Mouse (Mus musculus) testis, adult 2 months (tissue): ENCODE measurements around the gene Abhd2. TPM values are rescaled to one million over a fixed set of nuclear protein-coding genes. Genes with fewer than 3 reads are reported as not detected.

Experiments
- H3K27ac ChIP-seq: fragments of 200-500 bp; 2 replicates; pipeline ENCODE4 v1.5.1; 2012; ENCODE audit warnings: low read depth, low read length; ENCODE audit not compliant: control insufficient read depth, insufficient read depth
- H3K27me3 ChIP-seq: fragments of 200-500 bp; 2 replicates; pipeline ENCODE4 v1.6.1; 2012; ENCODE audit warnings: mild to moderate bottlenecking, low read length, moderate library complexity; ENCODE audit not compliant: control insufficient read depth, insufficient read depth
- H3K36me3 ChIP-seq: fragments of 200-500 bp; 2 replicates; pipeline ENCODE4 v1.6.1; 2012; ENCODE audit warnings: mild to moderate bottlenecking, low read length; ENCODE audit not compliant: control insufficient read depth, insufficient read depth
- H3K4me1 ChIP-seq: fragments of 200-500 bp; 2 replicates; pipeline ENCODE4 v1.6.1; 2012; ENCODE audit warnings: low read length; ENCODE audit not compliant: control insufficient read depth, insufficient read depth
- H3K4me3 ChIP-seq: fragments of 200-500 bp; 2 replicates; pipeline ENCODE4 v1.5.1; 2012; ENCODE audit warnings: low read depth, mild to moderate bottlenecking, low read length, moderate library complexity, mixed read lengths; ENCODE audit not compliant: control insufficient read depth
- CTCF ChIP-seq: fragments of 200-500 bp; IDR thresholded peaks from 2 replicates; pipeline ENCODE4 v1.5.1; 2012; ENCODE audit warnings: low read depth, mild to moderate bottlenecking, inconsistent platforms, low read length, moderate library complexity; ENCODE audit not compliant: control insufficient read depth, insufficient read depth, insufficient replicate concordance
- POLR2A ChIP-seq: fragments of 200-500 bp; IDR thresholded peaks from 2 replicates; pipeline ENCODE4 v1.6.1; 2012; ENCODE audit warnings: low read depth, mild to moderate bottlenecking, inconsistent platforms, low read length, moderate library complexity; ENCODE audit not compliant: control insufficient read depth
- polyA plus RNA-seq: library from polyadenylated mRNA; depleted of rRNA; stranded (reverse); fragments of >200 nt; gene quantifications from 2 replicates; pipeline ENCODE4 v1.2.3, GENCODE M21; 2012

The Abhd2 gene
- polyA plus RNA-seq, 1 experiment, result 50.3 TPM

GRCm38 (mm10) chr7:79349738-79350386 lies 76.9 kb downstream of the Abhd2 start:
- Histone ChIP-seq H3K4me1 (peaks cover 2% of the 10 kb centered on the region; the same call in 1 of the 2 replicates), H3K4me3 (no peak overlapping the region; the same call in 1 of the 2 replicates), H3K27me3 (no peaks in the 10 kb centered on the region), H3K27ac (no peak overlapping the region), H3K36me3 (peaks cover 2% of the 10 kb centered on the region; the same call in 1 of the 2 replicates)
- TF ChIP-seq POLR2A (no peak), CTCF (peak; percentile 50; the same call in 1 of the 2 replicates)

DNA sequence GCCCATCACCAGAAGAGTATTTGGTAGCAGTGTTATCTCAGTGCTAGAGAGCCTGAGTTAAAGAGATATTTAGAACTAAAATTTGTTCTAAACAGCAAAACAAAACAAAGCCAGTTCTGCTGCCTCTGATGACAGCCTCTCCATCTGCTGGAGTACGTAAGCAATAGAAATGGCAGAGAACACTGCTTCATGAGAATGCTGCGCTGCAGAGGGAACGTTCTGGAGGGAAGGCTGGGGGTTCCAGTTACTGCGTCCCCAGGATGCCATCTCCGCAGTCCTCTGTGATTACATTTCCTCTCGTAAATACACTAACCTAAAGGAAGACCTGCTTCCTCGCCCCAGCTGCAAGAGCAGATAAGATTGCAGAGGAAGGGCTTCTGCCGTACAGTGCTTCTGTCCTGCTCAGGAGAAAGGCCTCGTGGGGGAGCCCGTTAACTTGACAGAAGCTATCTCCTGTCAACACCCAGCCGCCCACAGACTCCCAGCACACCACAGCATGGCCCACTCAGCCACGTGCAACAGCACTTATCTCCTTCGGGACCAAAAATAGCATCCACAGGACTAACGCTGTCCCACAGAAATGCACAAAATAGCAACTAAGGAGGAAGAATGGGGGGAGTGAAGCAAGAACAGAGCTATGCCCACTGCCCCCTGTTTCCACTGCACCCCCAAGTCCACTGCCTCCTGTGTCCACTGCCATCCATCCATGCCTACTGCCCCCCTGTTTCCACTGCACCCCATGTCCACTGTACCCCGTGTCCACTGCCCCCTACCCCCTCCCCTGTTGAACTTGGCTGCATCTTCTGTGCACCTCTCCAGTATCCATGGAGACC lies 85.6 kb downstream of the Abhd2 start:
- H3K4me1 ChIP-seq, result no peaks in the 10 kb centered on the region; the same call in 1 of the 2 replicates
- no peak overlapping the region for H3K27ac ChIP-seq
- H3K36me3 ChIP-seq, result no peaks in the 10 kb centered on the region; the same call in 1 of the 2 replicates
- H3K27me3 ChIP-seq, result no peaks in the 10 kb centered on the region
- no peak for TF ChIP-seq POLR2A
- no peak for TF ChIP-seq CTCF
- no peak overlapping the region for H3K4me3 ChIP-seq

- Histone ChIP-seq H3K4me1 (no peaks in the 10 kb centered on the region; the same call in 1 of the 2 replicates), H3K36me3 (no peaks in the 10 kb centered on the region; the same call in 1 of the 2 replicates), H3K4me3 (no peak overlapping the region), H3K27ac (no peak overlapping the region), H3K27me3 (no peaks in the 10 kb centered on the region)
- TF ChIP-seq POLR2A (no peak), CTCF (no peak)
These were observed 86.1 kb downstream of the Abhd2 start for GRCm38 (mm10) chr7:79359183-79359435.

DNA sequence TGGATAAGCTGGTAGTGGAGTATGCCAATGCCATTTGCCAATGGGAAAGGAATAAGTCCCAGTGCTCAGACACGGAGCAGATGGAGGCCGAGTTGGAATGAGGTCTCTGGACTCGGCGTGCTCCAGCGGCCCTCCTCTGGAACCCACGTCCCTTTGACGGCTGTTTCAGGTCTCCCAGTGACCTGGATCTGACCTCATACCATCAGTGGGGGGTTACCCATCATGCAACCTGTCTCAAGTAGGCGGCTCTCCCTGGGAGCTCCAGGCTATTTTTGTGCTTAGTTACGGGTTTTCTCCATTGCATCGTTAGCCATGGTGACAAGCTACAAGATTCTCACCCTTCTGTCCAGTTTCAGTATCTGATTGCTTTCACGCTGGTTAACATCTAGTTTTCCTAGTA lies 87.1 kb downstream of the Abhd2 start:
- Histone ChIP-seq H3K4me3 (no peak overlapping the region), H3K36me3 (no peaks in the 10 kb centered on the region; the same call in 1 of the 2 replicates), H3K27me3 (no peaks in the 10 kb centered on the region), H3K4me1 (no peaks in the 10 kb centered on the region; the same call in 1 of the 2 replicates), H3K27ac (no peak overlapping the region)
- no peak for TF ChIP-seq CTCF
- TF ChIP-seq POLR2A, result no peak

DNA sequence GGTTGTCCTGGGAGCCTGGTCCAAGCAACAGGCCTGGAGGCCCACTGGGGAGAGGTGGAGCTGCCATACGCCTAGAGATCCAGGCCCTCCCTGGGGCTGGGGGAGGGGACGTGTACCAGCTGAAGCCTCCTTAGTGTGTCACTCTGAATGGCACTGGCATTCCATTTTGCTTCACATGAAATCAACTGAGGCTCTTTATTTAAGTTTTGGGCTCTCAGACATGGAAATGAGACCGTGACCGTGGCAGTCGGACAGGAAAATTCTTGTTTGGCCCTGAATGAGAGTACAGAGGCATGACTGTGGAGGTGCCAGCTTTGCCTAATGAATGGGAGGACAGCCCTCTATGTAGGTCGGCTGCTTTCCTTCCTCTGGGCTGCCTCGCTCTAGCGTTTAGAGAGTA lies 89.2 kb downstream of the Abhd2 start:
- Histone ChIP-seq H3K4me3 (no peak overlapping the region), H3K27ac (no peak overlapping the region), H3K36me3 (no peaks in the 10 kb centered on the region), H3K4me1 (no peaks in the 10 kb centered on the region; the same call in 1 of the 2 replicates), H3K27me3 (no peaks in the 10 kb centered on the region)
- no peak for TF ChIP-seq CTCF

DNA sequence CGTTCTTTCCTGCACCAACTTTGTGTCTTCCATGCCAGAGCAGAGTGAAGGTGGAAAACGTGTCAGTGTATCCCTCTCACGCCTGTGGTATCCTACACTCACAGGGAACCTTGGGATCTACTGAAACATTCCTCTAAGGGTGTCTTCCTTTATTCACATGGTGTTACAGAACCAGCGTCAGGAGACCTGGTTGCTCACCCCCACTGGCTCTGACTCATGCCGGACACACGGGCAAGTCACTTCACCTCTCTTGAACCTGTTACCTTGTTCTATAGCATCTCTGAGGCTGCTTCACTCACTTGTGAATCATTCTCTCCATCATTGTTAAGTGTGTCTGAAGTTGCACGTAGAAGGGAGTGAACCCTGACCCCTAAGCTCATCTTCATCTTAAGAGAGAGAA lies 89.8 kb downstream of the Abhd2 start:
- Histone ChIP-seq H3K27ac (no peak overlapping the region), H3K4me3 (no peak overlapping the region), H3K27me3 (no peaks in the 10 kb centered on the region), H3K4me1 (no peaks in the 10 kb centered on the region; the same call in 1 of the 2 replicates), H3K36me3 (no peaks in the 10 kb centered on the region)
- no peak for TF ChIP-seq CTCF
- TF ChIP-seq POLR2A, result no peak

- no peak overlapping the region for H3K4me3 ChIP-seq
- TF ChIP-seq POLR2A (no peak), CTCF (no peak)
- H3K27me3 ChIP-seq, result no peaks in the 10 kb centered on the region
- no peak overlapping the region for H3K27ac ChIP-seq
- no peaks in the 10 kb centered on the region; the same call in 1 of the 2 replicates for H3K4me1 ChIP-seq
- no peaks in the 10 kb centered on the region for H3K36me3 ChIP-seq
These were observed 90.5 kb downstream of the Abhd2 start for GRCm38 (mm10) chr7:79363370-79364043.
